Mouse (Mus musculus) embryonic facial prominence, embryonic 11.5 days (tissue): ENCODE measurements at regions not wholly inside any gene's neighbourhood (a gene's known extent, or its start where the extent isn't known, plus 50 kb on each side); places are given as distances from the start of the nearest gene placed in this dataset.

Experiments
- ATAC-seq: fragments of 200-750 bp; cut with Nextera tagmentation; replicated peaks from 2 replicates; pipeline ENCODE4 v1.8.0; 2017; ENCODE audit warnings: low read depth; ENCODE audit not compliant: insufficient number of reproducible peaks, low FRiP score, low TSS enrichment
- DNase-seq: peaks from one replicate; pipeline ENCODE4 v3.0.0-alpha.2; 2015; ENCODE audit warnings: low spot score
- H3K27ac ChIP-seq: fragments of 300-500 bp; sonication (generic); replicated peaks from 2 replicates; pipeline ENCODE4 v1.5.1; 2014; ENCODE audit warnings: mild to moderate bottlenecking, low read depth, low read length, control low read depth
- H3K27me3 ChIP-seq: fragments of 300-500 bp; sonication (generic); 2 replicates; pipeline ENCODE4 v1.6.1; 2014; ENCODE audit warnings: mild to moderate bottlenecking, low read length, moderate library complexity, mixed read lengths; ENCODE audit not compliant: control insufficient read depth, insufficient read depth
- H3K36me3 ChIP-seq: fragments of 300-500 bp; sonication (generic); replicated peaks from 2 replicates; pipeline ENCODE4 v1.6.1; 2014; ENCODE audit warnings: low read depth, mild to moderate bottlenecking, low read length, moderate library complexity, mixed read lengths; ENCODE audit not compliant: control insufficient read depth, insufficient read depth
- H3K4me1 ChIP-seq: fragments of 300-500 bp; sonication (generic); 2 replicates; pipeline ENCODE4 v1.6.1; 2014; ENCODE audit warnings: low read length, mixed read lengths; ENCODE audit not compliant: control insufficient read depth, insufficient read depth
- H3K4me2 ChIP-seq: fragments of 300-500 bp; sonication (generic); 2 replicates; pipeline ENCODE4 v1.6.1; 2014; ENCODE audit warnings: low read depth, mild to moderate bottlenecking, control low read depth, low read length, moderate library complexity
- H3K4me3 ChIP-seq: fragments of 300-500 bp; sonication (generic); 2 replicates; pipeline ENCODE4 v1.5.1; 2014; ENCODE audit warnings: low read depth, low read length, control low read depth
- H3K9ac ChIP-seq: fragments of 300-500 bp; sonication (generic); replicated peaks from 2 replicates; pipeline ENCODE4 v1.6.1; 2014; ENCODE audit warnings: mild to moderate bottlenecking, control low read depth, low read length
- H3K9me3 ChIP-seq: fragments of 300-500 bp; sonication (generic); replicated peaks from 2 replicates; pipeline ENCODE4 v1.6.1; 2016; ENCODE audit warnings: mild to moderate bottlenecking, low read length, inconsistent platforms, mixed read lengths; ENCODE audit not compliant: control insufficient read depth
- WGBS: fragments of 180-500 bp; shearing (Covaris S2); extraction: QIAGEN DNeasy Blood & Tissue Kit; methylation state at CpG from one replicate; pipeline ENCODE4 v1.1.7; 2014; 5-methylcytosine and 5-hydroxymethylcytosine counted together

- WGBS: 83% methylated on average over 1 of the region's 1 CpGs
- Histone ChIP-seq H3K27me3 (no peaks in the 10 kb centered on the region), H3K36me3 (no peaks in the 10 kb centered on the region), H3K9ac (no peak overlapping the region), H3K4me3 (no peak overlapping the region), H3K27ac (no peak overlapping the region), H3K4me1 (no peaks in the 10 kb centered on the region), H3K4me2 (no peak overlapping the region), H3K9me3 (no peaks in the 10 kb centered on the region)
- DNase-seq (no peak), ATAC-seq (no peak)
Measured at GRCm38 (mm10) chr10:99937921-99938618, 77.4 kb upstream of the Kitl start.

DNA sequence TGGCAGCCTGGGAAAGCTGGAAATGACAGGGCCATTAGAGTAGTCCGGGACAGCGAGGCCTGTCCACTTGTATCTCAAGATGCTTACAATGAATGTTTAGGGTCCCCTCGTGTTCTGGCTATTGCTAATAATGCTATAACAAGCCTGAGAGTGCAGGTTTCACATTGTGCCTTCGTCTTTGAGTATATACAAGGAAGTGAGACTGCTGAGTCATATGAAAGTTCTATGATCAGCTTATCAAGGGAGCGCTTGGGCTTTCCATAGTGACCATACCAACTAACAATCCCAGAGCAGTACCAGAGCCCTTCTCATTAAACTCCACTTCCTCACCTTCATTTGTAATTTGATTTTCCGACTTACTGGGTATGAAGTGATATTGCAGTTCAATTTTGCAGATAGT lies 86.2 kb upstream of the Kitl start:
- no peak overlapping the region for H3K27ac ChIP-seq

GRCm38 (mm10) chr10:99927913-99928312 lies 87.5 kb upstream of the Kitl start:
- no peaks in the 10 kb centered on the region for H3K27me3 ChIP-seq
- H3K4me2 ChIP-seq: no peak overlapping the region
- H3K9me3 ChIP-seq: no peaks in the 10 kb centered on the region
- ATAC-seq (no peak), DNase-seq (no peak)
- H3K4me1 ChIP-seq: no peaks in the 10 kb centered on the region
- H3K4me3 ChIP-seq: no peak overlapping the region
- H3K27ac ChIP-seq: no peak overlapping the region
- H3K9ac ChIP-seq: no peak overlapping the region
- WGBS: 93% methylated on average over 7 of the region's 7 CpGs
- H3K36me3 ChIP-seq: no peaks in the 10 kb centered on the region

More for the DNA sequence above, 86.2 kb upstream of the Kitl start:
- no peaks in the 10 kb centered on the region for H3K36me3 ChIP-seq
- no peak for ATAC-seq
- DNase-seq: no peak
- no peaks in the 10 kb centered on the region for H3K4me1 ChIP-seq
- H3K4me3 ChIP-seq: no peak overlapping the region
- no peaks in the 10 kb centered on the region for H3K27me3 ChIP-seq
- no peak overlapping the region for H3K9ac ChIP-seq
- no peaks in the 10 kb centered on the region for H3K9me3 ChIP-seq
- 88% methylated on average over 6 of the region's 6 CpGs for WGBS
- H3K4me2 ChIP-seq: no peak overlapping the region

- H3K36me3 ChIP-seq: no peaks in the 10 kb centered on the region
- DNase-seq (no peak), ATAC-seq (no peak)
- no peaks in the 10 kb centered on the region for H3K27me3 ChIP-seq
- no peak overlapping the region for H3K9ac ChIP-seq
- no peaks in the 10 kb centered on the region for H3K9me3 ChIP-seq
- no peak overlapping the region for H3K27ac ChIP-seq
- 56% methylated on average over 8 of the region's 8 CpGs for WGBS
- no peak overlapping the region for H3K4me2 ChIP-seq
- no peaks in the 10 kb centered on the region for H3K4me1 ChIP-seq
- H3K4me3 ChIP-seq: no peak overlapping the region
Measured at GRCm38 (mm10) chr10:99926327-99926954, 89.0 kb upstream of the Kitl start.

- no peaks in the 10 kb centered on the region for H3K9me3 ChIP-seq
- 84% methylated on average over 3 of the region's 3 CpGs for WGBS
- H3K4me1 ChIP-seq: no peaks in the 10 kb centered on the region
- H3K4me2 ChIP-seq: no peak overlapping the region
- H3K36me3 ChIP-seq: no peaks in the 10 kb centered on the region
- no peak for DNase-seq
- no peaks in the 10 kb centered on the region for H3K27me3 ChIP-seq
- no peak for ATAC-seq
- no peak overlapping the region for H3K27ac ChIP-seq
- H3K9ac ChIP-seq: no peak overlapping the region
- no peak overlapping the region for H3K4me3 ChIP-seq
Measured at GRCm38 (mm10) chr10:99924541-99924940, 90.9 kb upstream of the Kitl start.

DNA sequence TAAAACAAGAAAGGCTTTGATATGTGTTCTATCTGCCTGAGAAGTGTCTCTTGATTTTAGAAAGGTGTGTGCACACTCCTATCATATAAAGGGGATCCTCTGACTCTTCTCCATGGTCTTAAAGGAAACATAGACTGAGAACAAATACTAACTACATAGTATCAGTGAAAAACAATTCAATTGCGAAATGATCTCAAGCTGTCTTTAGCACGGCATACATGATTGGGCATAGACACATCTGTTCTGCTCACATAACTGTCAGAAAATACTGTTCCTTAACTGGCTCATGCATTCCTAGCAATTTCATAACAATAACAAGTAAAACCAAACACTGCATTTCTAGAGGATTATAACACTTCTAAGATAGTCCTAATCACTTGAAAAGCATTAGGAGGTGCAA lies 95.5 kb upstream of the Kitl start:
- Histone ChIP-seq H3K36me3 (no peaks in the 10 kb centered on the region), H3K9ac (no peak overlapping the region), H3K4me2 (no peak overlapping the region), H3K9me3 (no peaks in the 10 kb centered on the region), H3K4me3 (no peak overlapping the region), H3K27me3 (no peaks in the 10 kb centered on the region), H3K4me1 (no peaks in the 10 kb centered on the region), H3K27ac (no peak overlapping the region)
- WGBS: 81% methylated on average over 2 of the region's 2 CpGs
- ATAC-seq: no peak
- no peak for DNase-seq

- H3K9me3 ChIP-seq: no peaks in the 10 kb centered on the region
- H3K4me2 ChIP-seq: no peak overlapping the region
- no peaks in the 10 kb centered on the region for H3K27me3 ChIP-seq
- H3K36me3 ChIP-seq: no peaks in the 10 kb centered on the region
- H3K27ac ChIP-seq: no peak overlapping the region
- no peaks in the 10 kb centered on the region for H3K4me1 ChIP-seq
- ATAC-seq (no peak), DNase-seq (no peak)
- 90% methylated on average over 7 of the region's 7 CpGs for WGBS
- H3K9ac ChIP-seq: no peak overlapping the region
- H3K4me3 ChIP-seq: no peak overlapping the region
Measured at GRCm38 (mm10) chr10:99918567-99919320, 96.7 kb upstream of the Kitl start.

DNA sequence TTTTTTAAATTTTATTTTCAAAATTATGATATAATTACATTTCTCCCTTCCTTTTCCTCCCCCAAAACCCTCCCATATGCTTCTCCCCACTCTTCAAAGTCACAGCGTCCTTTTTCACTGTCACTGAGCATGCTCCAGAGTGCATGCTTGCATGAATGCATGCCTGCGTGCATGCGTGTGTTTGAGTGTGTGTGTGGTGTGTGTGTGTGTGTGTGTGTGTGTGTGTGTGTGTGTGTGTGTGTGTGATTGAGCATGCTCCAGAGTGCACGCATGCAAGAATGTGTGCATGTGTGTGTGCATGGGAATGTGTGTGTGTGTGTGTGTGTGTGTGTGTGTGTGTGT lies 101.6 kb upstream of the Kitl start:
- WGBS: 70% methylated on average over 4 of the region's 4 CpGs
- Histone ChIP-seq H3K9me3 (no peaks in the 10 kb centered on the region), H3K4me1 (no peaks in the 10 kb centered on the region), H3K4me2 (no peak overlapping the region), H3K27ac (no peak overlapping the region), H3K9ac (no peak overlapping the region), H3K27me3 (no peaks in the 10 kb centered on the region), H3K36me3 (no peaks in the 10 kb centered on the region), H3K4me3 (no peak overlapping the region)
- no peak for ATAC-seq
- no peak for DNase-seq
